Mouse (Mus musculus): ENCODE data around the gene Btg1. TPM values are rescaled to one million over a fixed set of nuclear protein-coding genes. Genes with fewer than 3 reads are reported as not detected.

The Btg1 gene
- total and polyA plus RNA-seq, 3 experiments: 11.7 to 45.2 (median 28.5) TPM

DNA sequence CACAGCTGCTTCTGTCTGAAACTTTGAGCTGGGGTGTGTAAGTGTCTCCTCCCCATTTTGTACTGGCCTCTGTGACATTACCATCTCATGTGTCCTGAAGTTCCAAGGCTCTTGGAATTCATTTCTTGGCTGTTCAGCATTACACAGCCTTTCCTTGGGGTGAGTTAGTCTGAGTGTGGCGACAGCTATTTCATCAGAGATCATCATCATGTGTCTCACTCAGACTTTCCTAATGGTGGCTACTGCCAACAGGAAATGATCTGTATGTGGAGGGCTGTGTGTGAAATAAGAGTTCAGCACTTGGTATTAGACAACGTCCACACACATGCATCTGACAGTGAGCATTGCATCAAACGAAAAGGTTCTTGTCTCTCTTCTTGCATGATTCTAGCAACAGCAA is 39.4 kb downstream of the Btg1 start:
- intact Hi-C loops (cut with DNase I): no loop called here

DNA sequence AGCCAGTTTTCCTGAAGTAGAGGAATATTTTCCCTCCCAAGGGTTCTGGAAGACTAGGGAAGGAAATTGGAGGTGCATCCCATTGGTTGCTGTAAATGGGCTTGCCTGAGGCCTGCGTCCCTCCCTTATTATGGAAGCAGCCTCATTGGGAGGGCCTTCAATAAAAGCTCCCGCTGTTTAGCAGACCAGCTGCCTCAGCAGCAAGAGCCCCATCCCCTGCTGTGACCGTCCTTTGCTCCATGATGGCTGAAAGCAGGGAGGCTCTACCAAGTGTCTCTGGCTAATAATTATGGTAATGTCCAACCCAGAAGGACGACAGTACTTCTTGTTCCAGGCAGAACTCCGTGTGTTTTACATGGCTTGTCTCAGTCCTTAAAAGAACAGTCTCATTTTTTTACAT is 42.1 kb downstream of the Btg1 start:
- no peaks in the 10 kb centered on the region for H3K36me3 ChIP-seq (ENCODE audit: control insufficient read depth, insufficient read depth, low read length)
- 56% methylated on average over 5 of the region's 5 CpGs for WGBS
- no peak overlapping the region for H3K27ac ChIP-seq
- TF ChIP-seq EP300 (IDR thresholded peaks at IDR 0.05; ENCODE audit: insufficient read depth, low read depth, low read length) (no peak), CTCF (IDR thresholded peaks at IDR 0.05) (no peak), POLR2A (IDR thresholded peaks at IDR 0.05; ENCODE audit: insufficient read depth, low read depth, low read length) (no peak)
- no peak for DNase-seq
- H3K27me3 ChIP-seq (ENCODE audit: control insufficient read depth, insufficient read depth, low read length): no peaks in the 10 kb centered on the region
- no peaks in the 10 kb centered on the region for H3K4me1 ChIP-seq (ENCODE audit: control insufficient read depth, insufficient read depth, low read length)
- H3K9ac ChIP-seq (ENCODE audit: low read depth, low read length): no peak overlapping the region
- intact Hi-C loops (cut with DNase I): no loop called here
- no peak overlapping the region for H3K4me3 ChIP-seq
- H3K79me2 ChIP-seq (replicated peaks; ENCODE audit: control insufficient read depth, insufficient read depth, low read length): no peaks in the 10 kb centered on the region

More for the DNA sequence above, 39.4 kb downstream of the Btg1 start:
- TF ChIP-seq POLR2A (IDR thresholded peaks at IDR 0.05; ENCODE audit: insufficient read depth, low read depth, low read length): no peak
- no peak for TF ChIP-seq EP300 (IDR thresholded peaks at IDR 0.05; ENCODE audit: insufficient read depth, low read depth, low read length)
- no peak for TF ChIP-seq CTCF (IDR thresholded peaks at IDR 0.05)
- Histone ChIP-seq H3K4me3 (no peak overlapping the region), H3K36me3 (ENCODE audit: control insufficient read depth, insufficient read depth, low read length) (no peaks in the 10 kb centered on the region), H3K4me1 (ENCODE audit: control insufficient read depth, insufficient read depth, low read length) (no peaks in the 10 kb centered on the region), H3K79me2 (replicated peaks; ENCODE audit: control insufficient read depth, insufficient read depth, low read length) (no peaks in the 10 kb centered on the region), H3K9ac (ENCODE audit: low read depth, low read length) (no peak overlapping the region), H3K27ac (no peak overlapping the region), H3K27me3 (ENCODE audit: control insufficient read depth, insufficient read depth, low read length) (no peaks in the 10 kb centered on the region)
- 55% methylated on average over 3 of the region's 3 CpGs for WGBS
- DNase-seq: no peak

DNA sequence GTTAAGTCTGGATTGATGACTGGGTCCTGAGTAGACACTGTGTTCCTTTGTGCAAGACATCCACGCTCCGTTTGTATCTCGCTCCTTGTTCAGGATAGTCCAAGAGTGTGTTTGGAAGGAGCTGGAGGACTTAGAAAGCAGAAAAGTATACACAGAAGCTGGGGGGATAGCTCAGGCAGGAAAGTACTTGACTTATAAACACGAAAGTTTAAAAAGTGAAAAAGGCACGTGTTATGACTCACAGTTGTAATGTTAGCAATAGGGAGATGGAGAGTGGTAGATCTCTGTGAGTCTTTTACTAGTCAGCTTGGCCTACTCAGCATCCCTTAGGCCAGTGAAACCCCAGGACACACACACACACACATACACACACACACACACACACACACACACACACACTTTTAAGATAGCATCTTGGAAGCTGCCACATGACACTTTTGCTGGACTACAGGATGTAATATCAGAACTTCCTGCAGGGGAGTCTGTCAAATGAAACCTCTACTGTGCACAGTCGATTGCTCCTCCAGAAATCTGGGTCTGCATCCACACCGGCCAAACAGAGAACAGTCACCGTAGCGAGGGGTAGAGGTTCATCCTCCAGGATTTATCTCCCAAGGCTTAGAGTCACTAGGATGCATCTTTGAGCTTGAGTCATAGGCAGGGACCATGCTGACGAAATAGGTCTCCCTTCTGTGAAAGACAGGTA is 43.6 kb downstream of the Btg1 start:
- H3K4me1 ChIP-seq (ENCODE audit: control insufficient read depth, insufficient read depth, low read length): no peaks in the 10 kb centered on the region
- no peaks in the 10 kb centered on the region for H3K27me3 ChIP-seq (ENCODE audit: control insufficient read depth, insufficient read depth, low read length)
- H3K4me3 ChIP-seq: no peak overlapping the region
- intact Hi-C loops (cut with DNase I): no loop called here
- H3K36me3 ChIP-seq (ENCODE audit: control insufficient read depth, insufficient read depth, low read length): no peaks in the 10 kb centered on the region
- no peak for DNase-seq
- TF ChIP-seq POLR2A (IDR thresholded peaks at IDR 0.05; ENCODE audit: insufficient read depth, low read depth, low read length): no peak
- no peak for TF ChIP-seq CTCF (IDR thresholded peaks at IDR 0.05)
- TF ChIP-seq EP300 (IDR thresholded peaks at IDR 0.05; ENCODE audit: insufficient read depth, low read depth, low read length): no peak
- 83% methylated on average over 10 of the region's 10 CpGs for WGBS
- H3K27ac ChIP-seq: no peak overlapping the region
- no peak overlapping the region for H3K9ac ChIP-seq (ENCODE audit: low read depth, low read length)
- H3K79me2 ChIP-seq (replicated peaks; ENCODE audit: control insufficient read depth, insufficient read depth, low read length): no peaks in the 10 kb centered on the region

DNA sequence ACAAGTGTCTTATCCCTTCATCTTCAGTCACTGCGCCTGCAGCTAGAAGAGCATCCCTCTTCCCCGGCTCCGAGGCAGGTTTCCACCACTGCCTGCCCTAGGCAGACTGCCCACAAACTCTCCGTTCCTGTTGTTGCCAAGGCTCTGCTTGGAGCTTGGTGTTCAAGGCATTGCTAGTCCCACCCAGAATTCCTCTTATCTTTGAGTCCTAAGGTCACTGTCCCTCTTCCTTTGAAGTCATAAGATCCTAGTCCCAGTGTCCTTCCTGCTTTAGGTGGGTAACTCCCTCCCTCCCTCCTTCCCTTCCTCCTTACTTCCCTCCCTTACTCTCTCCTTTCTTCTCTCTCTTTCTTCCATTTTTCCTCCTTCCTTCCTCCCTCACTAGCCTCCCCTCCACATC is 46.2 kb downstream of the Btg1 start:
- TF ChIP-seq EP300 (IDR thresholded peaks at IDR 0.05; ENCODE audit: insufficient read depth, low read depth, low read length): no peak
- TF ChIP-seq POLR2A (IDR thresholded peaks at IDR 0.05; ENCODE audit: insufficient read depth, low read depth, low read length): no peak
- TF ChIP-seq CTCF (IDR thresholded peaks at IDR 0.05): no peak
- no peak for DNase-seq
- H3K27me3 ChIP-seq (ENCODE audit: control insufficient read depth, insufficient read depth, low read length): no peaks in the 10 kb centered on the region
- intact Hi-C loops (cut with DNase I): no loop called here
- H3K79me2 ChIP-seq (replicated peaks; ENCODE audit: control insufficient read depth, insufficient read depth, low read length): no peaks in the 10 kb centered on the region
- no peaks in the 10 kb centered on the region for H3K36me3 ChIP-seq (ENCODE audit: control insufficient read depth, insufficient read depth, low read length)
- WGBS: 87% methylated on average over 4 of the region's 4 CpGs
- no peak overlapping the region for H3K4me3 ChIP-seq
- no peak overlapping the region for H3K27ac ChIP-seq
- H3K9ac ChIP-seq (ENCODE audit: low read depth, low read length): no peak overlapping the region
- H3K4me1 ChIP-seq (ENCODE audit: control insufficient read depth, insufficient read depth, low read length): no peaks in the 10 kb centered on the region

DNA sequence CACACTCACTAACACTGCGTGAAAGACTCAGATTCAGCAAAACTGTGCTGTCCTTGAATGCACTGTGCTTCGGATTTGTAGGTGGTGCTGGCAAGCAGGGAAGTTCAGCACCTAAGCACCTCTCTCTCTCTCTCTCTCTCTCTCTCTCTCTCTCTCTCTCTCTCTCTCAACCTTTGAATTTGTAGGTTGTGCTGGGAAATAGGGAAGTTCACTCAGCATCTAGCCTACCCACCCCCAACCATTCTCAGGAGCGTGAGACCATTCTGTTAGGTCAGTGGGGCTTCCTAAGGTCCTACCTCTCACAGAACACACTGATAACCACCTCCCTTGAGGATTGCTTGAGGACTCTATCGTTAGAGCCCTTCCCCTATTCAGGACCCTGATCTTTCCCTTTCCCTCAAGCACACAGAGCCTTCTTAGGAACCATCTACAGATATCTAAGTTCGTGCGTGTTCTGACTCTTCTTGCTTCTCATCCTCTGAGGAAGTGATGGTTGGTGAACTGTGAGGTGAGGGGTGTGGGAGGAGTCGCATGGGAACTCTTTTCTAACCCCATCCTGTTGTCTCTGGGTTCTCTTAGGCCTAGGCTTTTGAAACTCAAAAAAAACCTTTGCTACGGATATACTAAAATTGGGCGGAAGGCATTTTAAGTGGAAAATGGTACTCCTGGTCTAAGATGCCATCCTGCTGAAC is 47.1 kb downstream of the Btg1 start:
- intact Hi-C loops (cut with DNase I): no loop called here
- TF ChIP-seq POLR2A (IDR thresholded peaks at IDR 0.05; ENCODE audit: insufficient read depth, low read depth, low read length) (no peak), CTCF (IDR thresholded peaks at IDR 0.05) (no peak), EP300 (IDR thresholded peaks at IDR 0.05; ENCODE audit: insufficient read depth, low read depth, low read length) (no peak)

More for the DNA sequence above, 47.1 kb downstream of the Btg1 start:
- no peaks in the 10 kb centered on the region for H3K27me3 ChIP-seq (ENCODE audit: control insufficient read depth, insufficient read depth, low read length)
- no peaks in the 10 kb centered on the region for H3K36me3 ChIP-seq (ENCODE audit: control insufficient read depth, insufficient read depth, low read length)
- WGBS: 88% methylated on average over 9 of the region's 9 CpGs
- no peak for DNase-seq
- no peak overlapping the region for H3K9ac ChIP-seq (ENCODE audit: low read depth, low read length)
- H3K27ac ChIP-seq: no peak overlapping the region
- no peaks in the 10 kb centered on the region for H3K79me2 ChIP-seq (replicated peaks; ENCODE audit: control insufficient read depth, insufficient read depth, low read length)
- H3K4me3 ChIP-seq: no peak overlapping the region
- no peaks in the 10 kb centered on the region for H3K4me1 ChIP-seq (ENCODE audit: control insufficient read depth, insufficient read depth, low read length)
